Mouse (Mus musculus): ENCODE measurements at regions not wholly inside any gene's neighbourhood (a gene's known extent, or its start where the extent isn't known, plus 50 kb on each side); places are given as distances from the start of the nearest gene placed in this dataset.

GRCm38 (mm10) chr13:32593131-32593530 lies 190.6 kb downstream of the Mylk4 start:
- Histone ChIP-seq H3K4me3 (ENCODE audit: insufficient read depth, low read depth, low read length) (no peak overlapping the region), H3K27ac (replicated peaks; ENCODE audit: insufficient read depth, low read depth, low read length) (no peak overlapping the region), H3K79me2 (ENCODE audit: control insufficient read depth, insufficient read depth, low read length) (no peaks in the 10 kb centered on the region), H3K36me3 (ENCODE audit: control insufficient read depth, insufficient read depth, low read length) (no peaks in the 10 kb centered on the region), H3K9ac (ENCODE audit: low read depth, low read length) (no peak overlapping the region), H3K4me1 (ENCODE audit: control insufficient read depth, insufficient read depth, low read length) (no peaks in the 10 kb centered on the region), H3K27me3 (ENCODE audit: control insufficient read depth, insufficient read depth, low read length) (no peaks in the 10 kb centered on the region)
- TF ChIP-seq POLR2A (IDR thresholded peaks at IDR 0.05; ENCODE audit: extremely low read depth, insufficient read depth, low read length) (no peak), CTCF (IDR thresholded peaks at IDR 0.05; ENCODE audit: low read depth, low read length) (no peak)
- DNase-seq (ENCODE audit: extremely low read depth, low read depth, low spot score), result no peak
- 91% methylated on average over 5 of the region's 5 CpGs for WGBS

GRCm38 (mm10) chr13:32581598-32581997 lies 202.2 kb downstream of the Mylk4 start:
- Histone ChIP-seq H3K79me2 (ENCODE audit: control insufficient read depth, insufficient read depth, low read length) (no peaks in the 10 kb centered on the region), H3K27me3 (ENCODE audit: control insufficient read depth, insufficient read depth, low read length) (no peaks in the 10 kb centered on the region), H3K27ac (replicated peaks; ENCODE audit: insufficient read depth, low read depth, low read length) (no peak overlapping the region), H3K4me3 (ENCODE audit: insufficient read depth, low read depth, low read length) (no peak overlapping the region), H3K36me3 (ENCODE audit: control insufficient read depth, insufficient read depth, low read length) (no peaks in the 10 kb centered on the region), H3K4me1 (ENCODE audit: control insufficient read depth, insufficient read depth, low read length) (no peaks in the 10 kb centered on the region), H3K9ac (ENCODE audit: low read depth, low read length) (no peak overlapping the region)
- TF ChIP-seq POLR2A (IDR thresholded peaks at IDR 0.05; ENCODE audit: extremely low read depth, insufficient read depth, low read length) (no peak), CTCF (IDR thresholded peaks at IDR 0.05; ENCODE audit: low read depth, low read length) (no peak)
- DNase-seq (ENCODE audit: extremely low read depth, low read depth, low spot score), result no peak

- TF ChIP-seq POLR2A (IDR thresholded peaks at IDR 0.05; ENCODE audit: extremely low read depth, insufficient read depth, low read length) (no peak), CTCF (IDR thresholded peaks at IDR 0.05; ENCODE audit: low read depth, low read length) (no peak)
- no peak overlapping the region for H3K9ac ChIP-seq (ENCODE audit: low read depth, low read length)
- WGBS, result 87% methylated on average over 2 of the region's 2 CpGs
- H3K79me2 ChIP-seq (ENCODE audit: control insufficient read depth, insufficient read depth, low read length), result no peaks in the 10 kb centered on the region
- H3K27ac ChIP-seq (replicated peaks; ENCODE audit: insufficient read depth, low read depth, low read length), result no peak overlapping the region
- H3K4me3 ChIP-seq (ENCODE audit: insufficient read depth, low read depth, low read length), result no peak overlapping the region
- H3K36me3 ChIP-seq (ENCODE audit: control insufficient read depth, insufficient read depth, low read length), result no peaks in the 10 kb centered on the region
- DNase-seq (ENCODE audit: extremely low read depth, low read depth, low spot score), result no peak
- H3K4me1 ChIP-seq (ENCODE audit: control insufficient read depth, insufficient read depth, low read length), result no peaks in the 10 kb centered on the region
- no peaks in the 10 kb centered on the region for H3K27me3 ChIP-seq (ENCODE audit: control insufficient read depth, insufficient read depth, low read length)
These were observed 215.9 kb downstream of the Mylk4 start for GRCm38 (mm10) chr13:32567850-32568249.

- Histone ChIP-seq H3K4me3 (ENCODE audit: insufficient read depth, low read depth, low read length) (no peak overlapping the region), H3K4me1 (ENCODE audit: control insufficient read depth, insufficient read depth, low read length) (no peaks in the 10 kb centered on the region; the same call in 1 of the 2 replicates), H3K79me2 (ENCODE audit: control insufficient read depth, insufficient read depth, low read length) (no peaks in the 10 kb centered on the region), H3K36me3 (ENCODE audit: control insufficient read depth, insufficient read depth, low read length) (no peaks in the 10 kb centered on the region), H3K27me3 (ENCODE audit: control insufficient read depth, insufficient read depth, low read length) (no peaks in the 10 kb centered on the region), H3K9ac (ENCODE audit: low read depth, low read length) (no peak overlapping the region), H3K27ac (replicated peaks; ENCODE audit: insufficient read depth, low read depth, low read length) (no peak overlapping the region)
- TF ChIP-seq POLR2A (IDR thresholded peaks at IDR 0.05; ENCODE audit: extremely low read depth, insufficient read depth, low read length), result no peak
- no peak for TF ChIP-seq CTCF (IDR thresholded peaks at IDR 0.05; ENCODE audit: low read depth, low read length)
- no peak for DNase-seq (ENCODE audit: extremely low read depth, low read depth, low spot score)
These were observed 222.1 kb upstream of the Gmds start for GRCm38 (mm10) chr13:32560666-32561065.

GRCm38 (mm10) chr13:32556396-32556795 lies 217.9 kb upstream of the Gmds start:
- Histone ChIP-seq H3K36me3 (ENCODE audit: control insufficient read depth, insufficient read depth, low read length) (no peaks in the 10 kb centered on the region), H3K27me3 (ENCODE audit: control insufficient read depth, insufficient read depth, low read length) (no peaks in the 10 kb centered on the region), H3K4me3 (ENCODE audit: insufficient read depth, low read depth, low read length) (no peak overlapping the region), H3K79me2 (ENCODE audit: control insufficient read depth, insufficient read depth, low read length) (no peaks in the 10 kb centered on the region), H3K27ac (replicated peaks; ENCODE audit: insufficient read depth, low read depth, low read length) (no peak overlapping the region), H3K9ac (ENCODE audit: low read depth, low read length) (no peak overlapping the region), H3K4me1 (ENCODE audit: control insufficient read depth, insufficient read depth, low read length) (peaks cover 12% of the 10 kb centered on the region; the same call in 1 of the 2 replicates)
- TF ChIP-seq CTCF (IDR thresholded peaks at IDR 0.05; ENCODE audit: low read depth, low read length) (no peak), POLR2A (IDR thresholded peaks at IDR 0.05; ENCODE audit: extremely low read depth, insufficient read depth, low read length) (no peak)
- 94% methylated on average over 2 of the region's 2 CpGs for WGBS
- DNase-seq (ENCODE audit: extremely low read depth, low read depth, low spot score), result no peak

- WGBS, result 39% methylated on average over 1 of the region's 1 CpGs
These were observed 216.5 kb upstream of the Gmds start for GRCm38 (mm10) chr13:32555064-32555463.

More at GRCm38 (mm10) chr13:32555064-32555463, 216.5 kb upstream of the Gmds start:
- Histone ChIP-seq H3K4me3 (ENCODE audit: insufficient read depth, low read depth, low read length) (no peak overlapping the region), H3K27ac (replicated peaks; ENCODE audit: insufficient read depth, low read depth, low read length) (peak overlapping the region; percentile 32; the same call in 1 of the 2 replicates), H3K79me2 (ENCODE audit: control insufficient read depth, insufficient read depth, low read length) (no peaks in the 10 kb centered on the region), H3K9ac (ENCODE audit: low read depth, low read length) (no peak overlapping the region), H3K4me1 (ENCODE audit: control insufficient read depth, insufficient read depth, low read length) (peaks cover 12% of the 10 kb centered on the region; the same call in 1 of the 2 replicates), H3K36me3 (ENCODE audit: control insufficient read depth, insufficient read depth, low read length) (no peaks in the 10 kb centered on the region), H3K27me3 (ENCODE audit: control insufficient read depth, insufficient read depth, low read length) (no peaks in the 10 kb centered on the region)
- DNase-seq (ENCODE audit: extremely low read depth, low read depth, low spot score), result peak; percentile 94
- TF ChIP-seq POLR2A (IDR thresholded peaks at IDR 0.05; ENCODE audit: extremely low read depth, insufficient read depth, low read length) (no peak), CTCF (IDR thresholded peaks at IDR 0.05; ENCODE audit: low read depth, low read length) (no peak)
